Mouse (Mus musculus) heart, postnatal 10 days (tissue): ENCODE data around the gene Tubg2. TPM values are rescaled to one million over a fixed set of nuclear protein-coding genes. Genes with fewer than 3 reads are reported as not detected.
A peak's percentile ranks its signal among the peaks of the same experiment; 100 is the strongest.
"Not testable (repeated sequence)": the region's sequence is repeated elsewhere in the genome, so short reads cannot be mapped to it uniquely, and the experiment has no call there.

ENCODE experiments used
- DNase-seq, 2 experiments: peaks; one replicate each; pipeline ENCODE4 v3.0.0; 2021
- intact Hi-C: fragments of 180-260 bp; cut with DNase I; formaldehyde crosslinking; loops from one replicate; pipeline ENCODE4 v1.15.1; 2025
- total RNA-seq, 2 experiments: library from RNA; stranded (reverse); gene quantifications; 2 replicates each; pipeline ENCODE4 v1.2.3; 2021

The Tubg2 gene
- total RNA-seq, 2 experiments from 2014 or later: 3.4 to 3.5 TPM

DNA sequence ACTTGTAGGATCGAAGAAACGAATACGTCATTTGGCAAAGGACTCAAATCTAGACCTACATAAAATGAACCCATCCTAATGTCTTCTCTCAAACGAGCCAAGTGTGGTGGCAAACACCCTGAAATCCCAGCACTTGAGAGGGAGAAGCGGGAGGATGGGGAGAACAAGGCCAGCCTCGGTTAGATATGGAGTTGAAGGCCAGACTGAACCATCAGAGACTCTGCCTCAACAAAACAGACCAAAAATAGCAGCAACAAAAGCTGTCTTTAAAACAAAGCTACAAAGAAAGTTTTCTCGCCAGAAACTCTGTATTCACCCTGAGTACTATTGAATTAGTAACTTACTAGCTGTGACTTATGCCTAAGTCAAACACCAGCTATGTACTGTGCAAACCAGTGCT is 18.7 kb upstream of the Tubg2 start:
- intact Hi-C loops: no loop called here
- no peak for DNase-seq

DNA sequence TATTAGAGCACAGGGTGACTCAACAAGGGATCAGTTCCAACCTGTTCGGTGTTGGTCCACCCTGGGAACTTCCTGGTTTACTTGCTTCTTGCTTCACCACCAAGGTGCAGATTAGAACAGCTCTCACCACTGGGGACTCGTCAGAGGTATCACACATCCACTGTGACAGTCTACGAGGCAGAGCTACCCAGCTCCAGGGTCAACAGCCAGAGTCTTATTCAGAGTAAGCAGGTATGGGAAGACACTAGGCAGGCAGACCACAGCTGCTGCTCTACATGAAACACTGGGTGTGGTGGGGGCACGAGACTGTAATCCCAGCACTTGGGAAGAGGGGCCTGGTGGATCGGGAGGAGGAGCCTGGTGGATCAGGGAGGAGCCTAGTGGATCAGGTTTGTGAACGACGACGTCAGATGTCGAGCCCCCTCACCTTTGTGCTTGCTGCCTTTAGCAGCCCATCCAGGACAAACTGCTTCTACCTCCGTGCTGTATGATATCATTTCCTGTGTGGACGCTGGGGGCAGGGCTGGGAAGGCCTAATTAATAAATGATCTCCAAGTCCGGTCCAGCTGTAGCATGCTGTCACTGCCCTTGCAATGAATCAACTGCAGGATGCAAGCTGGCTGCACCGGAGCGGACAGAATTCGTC is 17.0 kb upstream of the Tubg2 start:
- intact Hi-C loops: no loop called here
- DNase-seq: peak; percentile 45 to 55

DNA sequence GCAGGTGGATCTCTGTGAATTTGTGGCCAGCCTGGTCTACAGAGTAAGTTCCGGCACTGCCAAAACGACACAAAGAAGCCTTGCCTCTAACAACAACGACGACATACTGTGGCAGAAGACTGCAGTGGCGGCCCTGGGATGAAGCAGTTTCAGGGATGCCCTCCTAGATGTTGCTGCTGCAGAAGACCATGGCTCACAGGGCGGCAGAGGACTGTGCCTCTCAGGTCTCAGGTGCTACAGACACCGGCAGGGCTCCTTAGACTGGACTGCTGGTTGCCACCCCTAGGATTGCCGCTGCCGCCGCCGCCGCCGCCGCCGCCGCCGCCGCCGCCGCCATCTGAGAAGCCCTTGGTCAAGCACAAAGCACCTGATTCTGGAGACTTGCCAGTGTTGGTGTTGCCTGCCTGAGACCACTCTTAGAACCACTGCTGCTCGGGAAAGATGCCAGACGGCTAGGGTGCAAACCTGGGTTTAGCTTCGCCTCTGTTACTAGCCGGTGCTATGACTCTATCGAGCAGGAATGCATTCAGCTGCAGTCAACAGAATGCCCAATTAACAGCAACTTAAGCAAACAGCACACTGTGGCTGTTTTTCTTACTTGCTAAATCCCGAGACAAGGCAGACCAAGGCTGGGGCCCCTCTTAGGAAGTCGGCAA is 15.4 kb upstream of the Tubg2 start:
- intact Hi-C loops: no loop called here
- peak; percentile 47 to 50 for DNase-seq

DNA sequence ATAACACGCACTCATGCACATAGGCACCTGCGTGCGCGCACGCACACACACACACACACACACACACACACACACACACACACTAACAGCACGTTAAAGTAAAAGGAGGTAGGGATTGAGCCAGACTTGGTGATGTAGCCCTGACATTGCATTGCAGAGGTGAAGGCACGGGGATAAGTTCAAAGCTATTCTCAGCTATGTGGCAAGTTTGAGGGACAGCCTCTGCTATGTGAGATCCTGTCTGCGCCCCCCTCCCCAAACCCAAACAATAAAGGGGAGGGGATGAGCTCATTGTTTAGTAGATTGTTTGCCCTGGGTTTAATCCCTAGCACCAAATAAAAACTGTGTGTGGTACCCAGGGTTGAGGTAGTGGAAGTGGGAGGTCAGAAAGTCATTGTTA is 14.6 kb upstream of the Tubg2 start:
- intact Hi-C loops: no loop called here
- DNase-seq: no peak

DNA sequence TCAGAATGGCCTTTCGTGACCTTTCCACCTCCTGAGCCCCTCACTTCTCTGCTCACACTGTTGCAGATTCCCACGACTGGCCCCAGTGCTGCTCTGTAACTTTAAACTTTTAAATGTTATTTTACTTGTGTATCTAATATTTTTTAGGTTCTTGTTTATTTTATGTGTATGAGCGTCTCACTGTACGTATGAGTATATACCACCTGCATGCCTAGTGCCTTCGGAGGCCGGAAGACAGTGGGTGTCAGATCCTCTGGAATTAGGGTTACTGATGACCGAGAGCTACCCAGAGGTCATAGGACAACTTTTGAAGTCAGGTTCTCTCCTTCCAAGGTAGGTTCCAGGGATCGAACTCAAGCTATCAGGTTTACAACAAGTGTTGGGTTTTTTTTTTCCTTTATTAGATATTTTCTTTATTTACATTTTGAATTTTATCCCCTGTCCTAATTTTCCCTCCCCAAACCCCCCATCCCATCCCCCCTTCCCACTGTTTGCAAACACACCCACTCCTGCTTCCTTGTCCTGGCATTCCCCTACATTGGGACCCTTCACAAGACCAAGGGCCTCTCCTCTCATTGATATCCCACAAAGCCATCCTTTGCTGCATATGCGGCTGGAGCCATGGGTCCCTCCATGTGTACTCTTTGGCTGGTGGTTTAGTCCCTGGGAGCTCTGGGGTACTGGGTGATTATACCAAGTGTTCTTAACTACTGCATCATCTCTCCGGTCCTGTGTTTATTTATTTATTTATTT is 13.3 kb upstream of the Tubg2 start:
- intact Hi-C loops: no loop called here
- no peak for DNase-seq

DNA sequence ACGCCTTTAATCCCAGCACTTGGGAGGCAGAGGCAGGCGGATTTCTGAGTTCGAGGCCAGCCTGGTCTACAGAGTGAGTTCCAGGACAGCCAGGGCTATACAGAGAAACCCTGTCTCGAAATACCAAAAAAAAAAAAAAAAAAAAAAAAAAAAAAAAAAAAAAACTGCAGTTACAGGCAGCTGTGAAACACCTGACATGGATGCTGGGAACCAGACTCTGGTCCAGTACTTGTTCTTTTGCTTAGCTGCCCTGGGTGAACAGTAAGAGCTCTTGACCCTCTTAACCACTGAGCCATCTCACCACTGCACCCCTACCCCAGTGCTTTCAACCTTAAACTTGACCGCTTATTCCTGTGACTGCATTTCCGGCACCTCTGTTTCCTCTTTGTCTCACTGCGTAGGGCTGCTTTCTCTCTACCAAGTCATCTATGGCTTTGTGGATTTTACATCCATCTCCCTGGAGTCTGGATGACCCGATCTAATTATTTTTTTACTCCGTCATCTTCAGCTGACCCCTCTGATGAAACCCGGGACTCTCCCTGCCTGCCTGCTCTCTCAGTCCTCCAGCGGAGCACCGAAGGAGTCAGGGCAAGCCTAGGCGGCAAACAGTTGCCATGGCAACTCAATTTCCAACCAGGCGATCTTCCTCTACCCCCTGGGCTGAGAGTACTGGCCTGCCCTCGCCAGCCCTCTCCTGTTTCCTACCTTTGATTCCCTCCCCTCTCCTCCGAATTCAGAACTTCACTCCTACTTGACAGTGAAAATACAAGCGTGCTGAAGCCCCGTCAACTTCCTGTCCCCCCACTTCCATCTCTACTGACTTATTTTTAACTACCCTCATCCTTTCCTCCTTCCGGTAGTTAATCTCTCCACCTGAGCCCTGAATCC is 12.1 kb upstream of the Tubg2 start:
- intact Hi-C loops: no loop called here
- peak in 1 of 2 experiments; percentile 45 for DNase-seq

DNA sequence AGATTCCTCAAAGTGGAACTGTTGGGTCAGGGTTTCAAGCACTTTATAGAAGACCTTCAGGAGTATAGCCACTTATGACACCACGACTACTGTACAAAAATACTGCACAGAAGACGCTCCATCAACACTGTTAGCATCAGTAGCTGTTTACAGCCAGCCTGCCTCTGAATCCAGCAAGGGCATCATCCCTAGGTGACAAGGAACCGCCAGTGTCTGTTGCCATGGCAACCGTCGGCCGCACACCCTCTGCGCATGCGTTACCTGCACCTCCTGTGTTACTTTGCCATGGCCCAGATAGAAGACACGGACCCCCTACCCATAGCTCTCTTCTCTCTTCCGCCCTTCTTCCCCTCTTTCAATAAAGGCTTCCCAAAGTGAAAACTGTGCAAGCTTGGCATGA is 9.3 kb upstream of the Tubg2 start:
- intact Hi-C loops: loop anchor here (2.0 kb wide), 1 partner anchor 22 kb away; no protein-coding TSS in a partner anchor
- no peak for DNase-seq

DNA sequence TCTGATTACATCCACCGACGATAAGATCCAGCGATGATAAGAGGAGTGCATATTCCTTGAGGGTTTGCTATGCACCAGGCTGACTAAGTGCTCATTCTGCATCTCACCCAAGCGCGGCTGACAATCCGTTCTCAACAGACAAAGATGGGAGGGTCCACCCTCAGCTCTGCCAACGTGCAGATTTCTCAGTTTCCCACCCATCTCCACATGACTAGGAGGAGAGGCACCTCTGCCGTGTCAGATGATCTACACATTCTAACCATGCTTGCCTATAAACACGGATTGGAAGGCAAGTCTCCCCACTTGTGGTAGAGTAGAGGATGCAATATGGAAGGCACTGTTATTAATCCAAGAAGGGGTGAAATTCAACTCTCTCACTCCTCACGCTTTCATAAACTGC is 7.0 kb upstream of the Tubg2 start:
- DNase-seq: no peak
- intact Hi-C loops: no loop called here

DNA sequence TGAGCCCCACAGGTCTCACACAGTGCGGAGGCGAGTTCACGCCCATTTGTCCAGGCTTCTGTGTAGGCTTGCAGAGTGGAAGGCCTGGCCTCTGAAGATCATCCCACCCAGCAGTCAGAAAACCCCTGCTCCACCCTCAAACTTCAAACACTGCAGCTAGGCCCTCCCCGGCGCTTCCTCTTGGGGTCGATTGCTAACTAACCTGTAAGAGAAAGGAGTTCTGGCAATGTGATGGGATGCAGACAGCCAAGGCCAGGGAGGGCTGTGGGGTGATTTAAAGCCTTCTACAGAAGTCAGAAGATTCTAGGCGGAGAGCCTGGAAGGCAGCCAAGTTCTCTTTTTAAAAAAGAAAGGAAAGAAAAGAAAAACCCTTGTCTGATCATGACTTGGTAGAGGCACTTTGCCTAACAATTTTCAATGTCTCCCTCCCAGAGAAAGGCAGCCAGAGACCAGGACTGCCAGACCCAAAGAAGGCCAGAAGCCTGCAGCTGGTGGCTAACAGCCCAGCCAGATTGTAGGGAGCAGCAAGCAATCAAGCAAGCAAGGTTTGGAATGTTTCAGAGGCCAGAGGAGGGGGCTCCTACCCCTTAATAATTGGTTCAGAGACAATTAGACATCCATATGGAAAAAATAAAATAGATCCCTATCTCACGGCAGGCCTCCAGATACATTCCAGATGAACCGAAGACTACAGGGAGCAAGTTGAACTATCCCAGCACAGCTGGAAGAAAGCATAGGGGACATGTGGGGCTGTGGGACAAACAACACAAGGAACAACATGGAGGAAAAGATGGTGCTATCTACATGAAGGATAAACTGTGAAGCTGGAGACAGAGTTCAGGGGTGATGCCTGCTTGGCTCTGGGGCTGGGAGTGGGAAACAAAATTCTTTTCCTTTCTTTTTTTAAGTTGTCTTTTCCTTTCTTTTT is 6.3 kb upstream of the Tubg2 start:
- peak; percentile 68 to 69 for DNase-seq
- intact Hi-C loops: no loop called here

DNA sequence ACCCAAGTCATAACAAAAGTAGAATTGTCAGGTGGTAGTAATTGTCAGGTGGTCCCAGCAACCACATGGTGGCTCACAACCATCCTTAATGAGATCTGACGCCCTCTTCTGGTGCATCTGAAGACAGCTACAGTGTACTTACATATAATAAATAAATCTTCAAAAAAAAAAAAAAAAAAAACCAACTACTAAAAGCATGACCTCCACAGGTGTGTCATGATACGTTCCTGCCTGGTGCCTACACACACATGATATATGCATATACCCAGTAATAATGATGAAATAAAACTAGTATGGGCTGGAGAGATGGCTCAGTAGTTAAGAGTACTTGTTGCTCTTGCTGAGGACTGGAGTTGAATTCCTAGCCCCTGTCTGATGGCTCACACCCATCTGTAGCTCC is 4.6 kb upstream of the Tubg2 start:
- no peak for DNase-seq
- intact Hi-C loops: no loop called here

DNA sequence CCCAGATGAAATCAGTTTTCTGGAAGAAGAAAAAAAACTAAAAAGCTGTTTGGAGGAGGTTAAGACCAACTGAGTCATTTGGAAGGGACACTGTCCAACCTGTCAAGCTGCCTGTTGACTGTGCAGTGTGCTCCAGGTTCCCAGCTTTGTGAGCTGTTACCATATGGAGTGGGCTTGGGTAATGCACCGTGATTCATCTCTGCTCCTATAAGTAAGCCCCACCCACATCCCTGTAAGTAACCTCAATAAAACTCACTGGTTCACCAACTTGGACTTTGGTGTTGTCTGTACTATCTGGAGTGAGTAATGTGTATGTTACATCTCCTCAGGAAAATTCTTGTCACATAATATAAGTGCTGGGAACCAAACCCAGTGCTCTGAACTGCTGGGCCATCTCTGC is 2.9 kb upstream of the Tubg2 start:
- no peak for DNase-seq
- intact Hi-C loops: no loop called here

DNA sequence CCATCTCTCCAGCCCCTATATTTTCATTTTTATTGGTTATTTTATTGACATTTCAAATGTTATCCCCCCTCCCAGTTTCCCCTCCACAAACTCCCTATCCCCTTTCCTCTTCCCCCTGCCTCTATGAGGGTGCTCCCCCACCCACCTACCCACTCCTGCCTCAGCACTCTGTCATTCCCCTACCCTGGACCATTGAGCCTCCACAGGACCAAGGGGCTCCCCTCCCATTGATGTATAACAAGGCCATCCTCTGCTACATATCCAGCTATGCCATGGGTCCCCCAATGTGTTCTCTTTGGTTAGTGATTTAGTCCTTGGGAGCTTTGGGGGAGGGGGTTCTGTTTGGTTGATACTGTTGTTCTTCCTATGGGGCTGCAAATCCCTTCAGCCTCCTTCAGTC is 1.1 kb upstream of the Tubg2 start:
- intact Hi-C loops: no loop called here
- DNase-seq: no peak

DNA sequence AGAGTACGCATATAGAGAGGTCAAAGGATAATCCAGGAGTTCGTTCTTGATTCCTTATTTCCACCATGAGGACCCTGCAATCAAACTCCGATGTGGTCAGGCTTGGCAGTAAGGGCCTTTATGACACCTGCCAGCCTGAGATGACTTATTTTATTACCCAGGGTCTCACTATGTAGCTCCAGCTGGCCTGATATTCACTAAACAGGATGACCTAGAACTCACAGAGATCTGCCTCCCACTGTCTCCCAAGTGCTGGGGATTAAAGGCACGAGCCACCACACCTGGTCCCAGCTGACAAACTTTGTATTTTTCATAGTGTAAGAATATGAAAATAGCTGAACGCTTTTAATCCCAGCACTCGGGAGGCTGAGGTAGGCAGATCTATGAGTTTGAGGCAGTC is 556 bp upstream of the Tubg2 start:
- intact Hi-C loops: no loop called here

DNA sequence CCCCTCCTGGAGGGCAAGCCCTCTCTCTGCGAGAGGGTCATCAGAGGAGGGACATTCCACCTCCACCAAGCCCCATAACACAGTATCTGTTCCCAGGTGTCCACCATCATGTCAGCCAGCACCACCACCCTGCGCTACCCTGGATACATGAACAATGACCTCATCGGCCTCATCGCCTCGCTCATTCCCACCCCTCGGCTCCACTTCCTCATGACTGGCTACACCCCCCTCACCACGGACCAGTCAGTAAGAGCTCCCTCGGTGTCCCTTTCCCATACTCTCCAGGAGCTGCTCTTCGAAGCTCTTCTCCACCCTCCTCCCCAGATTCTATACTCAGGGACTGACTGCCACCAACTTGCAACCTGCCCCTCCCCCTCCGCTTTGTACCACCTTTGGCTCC is 4.4 kb downstream of the Tubg2 start:
- intact Hi-C loops, DNase-seq: not testable (repeated sequence)

More for the DNA sequence above, 556 bp upstream of the Tubg2 start:
- no peak for DNase-seq

DNA sequence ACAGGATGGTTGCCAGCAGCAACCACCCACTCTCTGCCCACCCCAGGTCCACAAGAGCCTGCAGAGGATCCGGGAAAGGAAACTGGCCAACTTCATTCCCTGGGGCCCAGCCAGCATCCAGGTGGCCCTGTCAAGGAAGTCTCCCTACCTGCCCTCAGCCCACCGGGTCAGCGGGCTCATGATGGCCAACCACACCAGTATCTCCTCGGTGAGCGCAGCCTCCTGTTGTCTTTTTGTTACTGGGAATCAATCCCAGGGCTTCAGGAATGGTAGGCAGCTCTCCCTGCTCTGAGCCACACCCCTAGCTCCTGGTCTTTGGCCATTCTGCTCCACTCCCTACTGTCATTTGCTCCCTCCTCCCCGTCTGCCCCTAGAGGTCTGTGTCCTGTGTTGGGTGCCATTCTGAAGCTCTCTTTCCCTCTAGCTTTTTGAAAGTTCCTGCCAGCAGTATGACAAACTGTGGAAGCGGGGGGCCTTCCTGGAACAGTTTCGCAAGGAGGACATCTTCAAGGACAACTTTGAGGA is 5.3 kb downstream of the Tubg2 start:
- DNase-seq, intact Hi-C loops: not testable (repeated sequence)

DNA sequence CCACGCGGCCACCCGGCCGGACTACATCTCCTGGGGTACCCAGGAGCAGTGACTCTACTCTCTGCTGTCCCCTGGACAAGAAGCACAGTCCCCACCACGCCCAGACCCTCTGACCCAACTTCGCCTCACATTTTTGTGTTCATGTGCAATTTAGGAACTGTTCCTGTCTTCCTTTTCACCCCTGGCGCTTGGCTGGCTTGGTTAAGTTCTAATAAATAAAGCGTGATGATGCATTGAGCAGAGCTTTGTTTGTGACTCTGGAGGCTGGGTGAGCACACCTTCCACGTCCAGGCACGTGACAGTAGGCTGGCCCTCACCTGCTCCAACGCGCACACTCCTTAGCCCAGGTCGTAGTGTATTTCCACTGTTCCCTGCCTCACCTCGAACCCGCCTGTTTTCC is 5.8 kb downstream of the Tubg2 start:
- intact Hi-C loops: no loop called here
- DNase-seq: no peak

DNA sequence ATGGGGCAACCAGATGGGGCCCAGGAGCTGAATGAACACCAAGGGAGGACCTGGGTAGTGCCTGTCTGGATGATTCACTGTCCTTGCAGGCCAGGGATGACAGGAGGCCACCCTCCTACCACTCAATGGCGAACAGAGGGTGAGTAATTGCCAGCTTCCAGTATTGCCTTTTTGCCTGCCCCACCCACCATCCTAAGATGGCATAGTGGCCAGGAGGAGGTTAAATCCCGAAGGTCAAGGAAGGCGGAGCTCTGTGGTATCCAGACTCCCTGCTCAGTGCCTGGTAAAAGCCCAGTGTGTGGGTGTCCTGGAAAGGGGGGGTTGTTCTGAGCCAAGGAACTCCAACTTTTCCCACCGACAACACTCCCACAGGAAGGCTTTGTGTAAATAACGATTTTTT is 6.6 kb downstream of the Tubg2 start:
- intact Hi-C loops: no loop called here
- no peak for DNase-seq

DNA sequence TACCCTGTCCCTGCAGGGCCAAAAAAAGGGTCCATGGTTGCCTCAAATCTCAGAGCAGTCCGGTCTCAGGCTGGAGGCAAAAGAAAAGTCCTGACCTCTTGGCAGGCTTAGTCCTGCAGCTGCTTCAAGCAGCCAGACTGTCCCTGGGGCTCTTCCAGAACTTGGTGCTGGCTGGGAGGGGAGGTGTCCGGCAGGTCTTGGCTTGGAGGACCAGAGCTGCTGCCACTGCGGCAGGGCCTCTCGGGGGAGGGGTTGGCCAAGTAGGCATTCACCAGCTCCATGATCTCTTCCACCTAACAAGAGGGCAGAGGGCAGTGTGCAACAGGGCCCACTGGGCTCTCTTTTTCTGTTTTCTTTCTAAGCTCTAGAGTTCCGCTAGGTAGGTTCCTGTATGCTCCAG is 7.1 kb downstream of the Tubg2 start:
- intact Hi-C loops: no loop called here
- peak; percentile 83 to 85 for DNase-seq

DNA sequence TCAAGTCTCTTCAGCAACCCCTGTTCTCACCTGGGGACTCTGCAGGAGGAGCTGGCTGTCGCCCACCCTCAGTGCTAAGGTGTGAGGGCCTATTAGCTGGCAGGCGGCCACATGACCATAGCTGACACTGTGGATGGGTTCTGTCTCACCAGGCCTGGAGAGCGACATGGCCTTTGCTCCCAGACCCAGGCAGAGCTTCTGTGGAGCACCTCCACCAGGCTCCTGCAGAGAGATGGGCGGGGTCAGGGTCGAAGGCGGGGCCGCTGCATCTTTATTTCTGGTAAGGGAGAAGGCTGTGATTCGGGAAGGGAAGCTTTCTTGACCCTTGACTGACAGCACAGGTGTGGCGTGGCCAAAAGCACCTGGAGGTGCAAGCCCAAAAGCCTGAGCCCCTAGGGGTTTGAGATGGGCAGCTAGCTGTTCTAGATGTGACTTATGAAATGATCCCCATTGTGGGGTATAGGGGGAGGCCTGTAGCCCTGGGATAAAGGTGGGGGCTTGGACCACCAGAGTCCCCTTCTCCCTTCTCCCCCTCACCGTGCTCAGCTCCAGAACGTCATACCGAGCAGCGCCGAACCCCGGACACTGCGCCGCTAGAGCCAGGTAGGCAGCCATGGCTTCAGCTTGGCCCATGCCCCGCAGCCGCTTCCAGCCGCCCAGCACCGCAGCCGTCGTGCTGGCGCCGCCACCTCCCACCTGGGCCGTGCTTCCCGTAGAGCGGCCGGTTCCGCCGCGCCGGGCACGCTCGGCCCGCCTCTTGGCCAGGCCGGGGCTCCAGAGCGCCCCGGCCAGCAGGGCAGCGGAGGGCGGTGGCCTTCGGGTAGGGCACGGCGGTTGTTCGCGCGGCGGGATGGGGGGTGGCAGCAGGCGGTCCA is 8.0 kb downstream of the Tubg2 start:
- no peak for DNase-seq
- intact Hi-C loops: no loop called here
